Mouse (Mus musculus) thymus, postnatal 10 days (tissue): ENCODE data around the gene Gm9936.
"Not testable (repeated sequence)": the region's sequence is repeated elsewhere in the genome, so short reads cannot be mapped to it uniquely, and the experiment has no call there.

Experiments
- DNase-seq, 2 experiments: peaks; one replicate each; pipeline ENCODE4 v3.0.0; 2021; ENCODE audit warnings: low spot score in 2 of 2

The Gm9936 gene

DNA sequence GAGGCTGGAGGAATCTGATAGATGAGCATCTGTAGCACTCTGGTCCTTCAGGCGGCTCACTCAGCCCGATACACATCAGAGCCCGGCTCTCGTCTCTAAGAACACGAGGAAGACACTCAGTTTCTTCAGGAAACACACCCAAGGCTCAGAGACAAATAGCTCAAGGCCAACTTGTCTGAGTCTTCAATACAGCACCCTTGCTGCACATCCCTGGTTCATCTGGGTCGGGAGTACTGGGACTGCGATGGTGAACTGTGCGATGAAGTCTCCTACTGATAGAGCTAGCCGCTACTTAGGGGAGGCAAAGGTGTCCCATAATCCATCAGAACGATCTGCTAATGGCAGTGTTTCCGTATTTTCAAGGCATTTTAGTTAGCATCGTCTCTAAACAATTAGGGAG lies at the start of gene Gm9936:
Gm9936 (minus strand) TSS at position 101 of the 400 bp plus-strand sequence.
- DNase-seq, result no peak

DNA sequence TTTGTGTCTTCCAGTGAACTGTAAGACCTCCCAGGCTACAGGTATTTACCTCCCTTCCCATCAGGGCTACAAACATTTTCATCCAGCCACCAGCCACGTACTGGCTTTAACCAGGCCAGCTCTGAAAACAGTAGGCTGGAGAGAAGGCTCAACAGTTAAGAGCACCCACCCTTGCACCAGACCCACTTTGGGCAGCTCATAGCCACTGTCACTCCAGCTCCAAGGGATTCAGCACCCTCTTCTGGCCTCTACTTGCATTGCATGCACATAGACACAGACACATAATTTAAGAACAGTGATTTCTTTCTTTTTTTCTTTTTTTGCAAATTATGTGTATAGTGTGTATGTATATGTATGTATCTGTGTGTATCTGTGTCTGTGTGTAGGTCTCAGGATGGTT lies 43.9 kb upstream of the Gm9936 start:
- DNase-seq, result peak; percentile 9 to 50

DNA sequence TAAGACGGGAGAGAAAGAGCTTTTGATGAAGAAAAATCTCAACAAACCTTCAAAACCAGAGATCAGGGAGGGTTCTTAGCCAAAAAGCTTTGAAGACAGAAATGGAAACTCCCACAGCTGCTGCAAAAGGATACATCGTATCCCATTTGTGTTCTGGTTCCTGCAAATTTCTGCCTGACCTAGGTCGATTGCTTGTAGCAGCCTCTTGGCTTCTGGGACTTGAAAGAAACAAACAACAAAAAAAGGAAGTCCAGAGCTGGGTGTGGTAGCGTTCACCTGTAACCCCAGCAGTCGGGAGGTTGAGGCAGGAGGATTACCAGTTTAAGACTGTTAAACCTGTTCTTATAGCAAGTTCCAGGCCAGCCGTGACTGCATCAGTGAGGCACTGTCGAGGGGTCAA lies 40.4 kb upstream of the Gm9936 start:
- no peak for DNase-seq

DNA sequence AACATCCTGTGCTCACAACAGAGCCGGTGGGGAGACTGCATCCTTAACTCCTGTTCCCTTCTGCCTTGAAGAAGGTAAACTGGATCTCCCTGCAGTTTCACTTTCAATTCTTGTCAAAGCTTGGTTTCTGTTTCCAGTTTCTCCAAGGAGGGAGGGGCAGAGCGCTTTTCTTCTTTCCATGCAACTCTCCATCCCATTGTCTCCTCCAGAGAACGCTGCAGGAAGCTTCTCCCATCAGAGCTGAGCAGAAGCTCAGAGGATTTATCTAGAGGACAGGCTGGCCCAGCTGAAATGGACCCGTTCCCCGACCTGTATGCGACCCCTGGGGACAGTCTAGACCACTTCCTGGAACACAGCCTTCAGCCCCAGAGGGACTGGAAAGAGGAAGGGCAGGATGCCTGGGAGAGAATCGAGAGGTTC lies 38.9 kb upstream of the Gm9936 start:
- no peak for DNase-seq

DNA sequence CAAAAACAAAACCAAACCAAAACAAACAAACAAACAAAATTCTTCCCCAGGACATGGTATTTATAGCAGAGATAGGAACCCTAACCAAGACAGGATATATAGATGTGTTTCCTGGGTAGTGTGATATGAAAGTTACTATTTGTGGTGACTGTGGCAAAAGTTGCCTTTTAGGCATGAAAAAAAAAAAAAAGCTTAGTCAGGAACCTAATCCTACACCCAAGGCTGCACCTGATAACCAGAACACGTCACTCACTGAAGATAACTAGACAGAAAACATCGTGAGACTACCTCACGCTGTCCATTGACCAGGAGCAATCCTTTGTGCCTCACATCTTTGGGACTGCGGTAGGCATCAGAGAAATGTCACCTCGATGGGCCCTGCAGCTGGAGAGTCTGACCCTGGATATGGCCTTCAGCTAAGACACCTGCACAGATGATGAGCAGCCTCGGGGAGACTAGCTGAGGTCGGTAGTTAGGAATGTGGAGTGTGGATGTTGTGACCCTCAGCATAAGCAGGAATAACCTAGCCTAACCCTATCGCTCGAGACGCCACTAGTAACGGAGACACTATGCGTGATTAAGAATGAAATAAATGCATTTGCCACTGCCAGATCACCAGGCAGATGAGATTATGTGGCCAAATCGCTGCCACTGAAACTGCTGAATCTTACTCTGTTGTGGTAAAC lies 38.3 kb upstream of the Gm9936 start, which contains the start of gene Oasl2:
Oasl2 (plus strand) TSS at position 249 of the 686 bp plus-strand sequence.
- DNase-seq, result no peak

DNA sequence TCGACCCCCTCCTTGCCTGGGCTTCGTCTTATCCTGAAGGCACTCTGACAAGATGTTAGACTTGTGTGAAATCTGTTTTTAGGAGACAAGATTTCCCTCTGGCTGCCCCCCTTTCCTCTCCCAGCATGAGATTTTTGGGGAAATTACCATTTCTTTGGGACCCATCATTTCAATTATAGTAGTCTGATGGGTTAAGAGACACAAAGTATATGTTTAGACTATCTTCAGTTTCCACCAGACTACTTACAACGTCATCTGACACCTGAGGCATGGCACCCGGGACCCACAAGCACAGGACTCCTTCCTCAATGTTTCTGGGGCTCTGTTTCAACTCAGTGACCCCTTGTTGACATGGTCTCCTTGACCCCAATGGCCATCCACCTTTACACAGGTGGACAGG lies 37.1 kb upstream of the Gm9936 start:
- DNase-seq, result no peak

DNA sequence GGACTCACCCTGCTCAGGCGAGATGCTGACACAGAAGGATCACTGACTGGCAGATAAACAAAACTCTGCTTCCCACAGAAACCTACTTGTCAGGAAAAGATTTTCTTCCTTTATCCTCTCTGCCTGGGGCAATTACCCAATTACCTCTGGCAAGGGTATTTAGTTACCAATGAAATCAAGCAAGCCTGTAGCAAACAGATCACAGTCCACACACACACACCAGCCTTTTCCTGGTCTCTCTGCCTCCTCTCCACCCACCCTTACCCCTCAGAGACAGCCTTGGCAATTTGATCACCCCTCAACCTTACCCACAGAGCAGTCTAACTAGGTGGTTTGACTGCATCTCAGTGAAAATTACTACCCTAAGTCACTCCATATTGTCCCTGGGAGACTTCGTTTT lies 30.5 kb upstream of the Gm9936 start:
- no peak for DNase-seq

DNA sequence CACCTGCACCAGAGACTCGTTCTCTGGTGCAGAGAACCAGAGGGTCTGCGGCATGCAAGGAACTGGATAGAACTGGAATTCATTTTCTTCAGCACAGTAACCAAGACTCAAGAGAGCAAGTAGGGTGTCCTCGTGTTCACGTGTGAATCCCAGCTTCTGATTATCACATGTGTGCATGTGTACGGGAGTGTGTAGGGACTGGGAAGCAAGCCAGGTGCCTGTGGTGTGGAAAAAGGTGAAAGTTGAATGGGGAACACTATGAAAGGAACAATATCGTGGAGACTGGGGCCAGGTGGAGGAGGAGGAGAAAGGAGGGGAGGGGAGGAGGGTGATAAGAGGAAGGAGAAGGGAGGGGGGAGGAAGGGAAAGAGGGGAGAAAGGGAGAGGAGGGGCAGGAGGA lies 28.3 kb upstream of the Gm9936 start:
- no peak for DNase-seq

DNA sequence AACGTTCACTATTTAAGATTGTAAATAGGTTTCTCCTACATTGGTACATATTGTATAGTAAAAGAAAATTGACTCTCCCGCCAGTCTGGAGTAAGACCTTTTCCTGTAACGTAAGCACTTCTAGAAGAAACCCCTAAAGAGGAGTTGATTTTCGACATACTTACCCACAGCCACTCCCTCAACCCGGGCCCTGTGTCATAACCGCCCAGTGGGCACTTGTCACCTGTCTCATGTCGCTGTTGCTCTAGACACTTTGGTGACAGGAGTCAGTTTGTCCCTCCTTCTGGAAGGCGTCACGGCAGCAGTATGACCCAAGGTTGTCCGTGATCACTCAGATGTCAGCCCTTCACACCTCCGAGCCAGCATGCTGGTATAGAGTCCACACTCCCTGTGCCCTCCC lies 24.5 kb upstream of the Gm9936 start:
- DNase-seq, result no peak

DNA sequence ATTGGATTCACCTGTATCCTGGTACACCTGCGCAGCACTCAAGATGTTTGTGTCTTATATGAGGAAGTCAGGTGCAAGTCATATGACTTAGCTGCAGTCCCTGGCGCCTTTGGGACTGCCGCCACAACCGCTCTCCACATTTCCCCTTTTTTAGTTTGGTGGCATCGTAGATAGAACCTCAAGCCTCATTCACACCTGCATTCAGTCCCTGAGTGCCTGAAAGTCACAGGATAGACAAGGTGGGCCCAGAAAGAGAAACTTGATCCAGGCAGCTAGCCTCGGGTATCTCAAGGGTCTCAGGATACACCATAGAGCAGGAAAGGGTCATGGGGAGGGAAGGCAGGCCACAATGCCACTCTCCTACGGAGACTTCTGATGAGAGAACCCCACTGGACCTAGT lies 23.8 kb upstream of the Gm9936 start:
- not testable (repeated sequence) for DNase-seq

DNA sequence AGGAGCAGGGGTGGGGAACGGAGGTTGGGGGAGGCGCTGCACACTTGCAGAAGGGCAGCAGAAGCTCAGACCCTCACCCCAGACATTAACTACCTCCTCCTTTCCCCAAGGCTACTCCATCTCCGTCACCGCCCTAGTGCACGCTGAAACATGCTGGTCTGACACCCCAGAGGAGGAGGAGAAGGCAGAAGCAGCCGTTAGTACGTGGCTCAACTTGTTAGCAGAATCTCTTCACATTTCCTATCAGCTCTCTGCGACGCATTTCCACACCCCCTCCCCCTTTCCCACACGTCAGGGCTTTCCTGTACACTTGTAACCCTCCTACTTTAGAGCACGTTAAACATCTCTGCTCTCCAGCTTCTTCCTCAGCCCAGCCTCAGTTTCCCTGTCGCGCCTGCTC lies 20.9 kb upstream of the Gm9936 start:
- DNase-seq, result no peak

DNA sequence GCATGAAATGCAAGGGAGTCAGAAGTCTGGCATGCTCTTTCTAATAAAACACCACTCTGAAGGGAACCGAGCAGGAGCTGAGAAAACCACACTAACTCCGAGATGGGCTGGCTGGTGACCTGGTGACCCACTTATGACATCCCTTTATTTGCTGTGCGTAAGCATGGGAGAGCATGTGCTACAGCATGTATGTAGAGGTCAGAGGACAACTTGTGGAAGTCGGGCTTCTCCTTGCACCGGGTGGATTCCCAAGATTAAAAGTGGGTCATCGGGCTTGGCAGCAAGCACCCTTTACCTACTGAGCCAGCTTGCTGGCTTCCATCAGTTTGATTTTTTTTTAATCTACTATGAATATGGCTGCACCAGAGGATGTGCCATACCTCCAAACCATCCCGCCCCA lies 19.0 kb upstream of the Gm9936 start:
- no peak for DNase-seq

DNA sequence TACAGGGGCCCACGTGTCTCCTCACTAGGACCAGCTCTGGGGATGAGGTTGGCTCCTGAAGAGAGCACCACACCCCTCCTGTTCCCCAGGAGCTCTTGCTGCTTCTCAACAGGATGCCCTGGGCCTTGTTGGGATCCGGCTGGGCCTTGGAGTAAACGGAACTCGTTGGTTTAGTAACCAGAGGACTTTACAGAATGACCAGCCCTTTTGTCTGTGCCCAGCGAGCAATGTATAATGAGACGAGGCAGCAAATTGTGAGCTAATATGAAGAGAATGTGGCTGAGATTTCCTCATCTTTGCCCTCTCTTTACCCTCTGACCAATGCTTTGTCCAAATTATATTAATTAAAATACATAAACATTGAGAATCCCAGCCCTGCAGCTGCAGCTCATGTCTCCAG lies 17.8 kb upstream of the Gm9936 start:
- no peak for DNase-seq

DNA sequence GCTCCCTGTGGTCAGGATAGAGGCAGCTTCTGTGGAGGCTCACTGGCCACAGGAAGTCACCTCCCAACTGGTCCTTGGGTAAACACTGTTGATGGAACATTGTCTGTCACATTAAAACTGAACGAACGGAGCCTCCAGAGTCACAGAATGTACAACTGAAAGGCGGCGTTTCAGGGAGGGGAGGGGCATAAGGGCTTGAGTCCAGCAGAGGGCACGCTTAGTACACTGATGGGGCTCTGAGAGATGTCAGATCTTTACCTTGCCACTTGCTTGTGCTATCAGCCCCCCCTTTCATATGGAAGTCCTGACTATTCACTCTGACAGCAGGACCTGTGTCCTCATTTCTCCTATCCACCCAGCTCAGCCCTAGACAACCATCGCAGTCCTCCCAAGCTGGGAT lies 17.4 kb upstream of the Gm9936 start:
- no peak for DNase-seq

DNA sequence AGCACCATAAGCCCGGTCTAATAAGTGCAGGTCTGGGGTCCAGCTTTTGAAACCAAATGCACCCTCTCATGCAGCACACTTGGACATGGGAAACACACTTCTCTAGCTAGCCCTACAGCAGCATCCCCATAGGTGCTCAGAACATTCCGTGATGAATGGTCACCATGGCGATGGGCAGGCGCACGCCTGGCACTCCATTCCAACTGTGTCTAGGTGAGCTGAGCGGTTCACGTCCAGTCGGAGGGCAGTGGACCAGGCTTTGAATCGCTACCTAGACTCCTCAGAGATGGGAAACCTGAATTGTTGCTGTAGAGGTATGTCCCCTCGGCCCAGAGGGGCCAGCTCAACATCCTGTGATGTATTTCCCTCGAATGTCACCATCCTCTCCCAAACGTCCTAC lies 6.8 kb upstream of the Gm9936 start:
- DNase-seq, result no peak

DNA sequence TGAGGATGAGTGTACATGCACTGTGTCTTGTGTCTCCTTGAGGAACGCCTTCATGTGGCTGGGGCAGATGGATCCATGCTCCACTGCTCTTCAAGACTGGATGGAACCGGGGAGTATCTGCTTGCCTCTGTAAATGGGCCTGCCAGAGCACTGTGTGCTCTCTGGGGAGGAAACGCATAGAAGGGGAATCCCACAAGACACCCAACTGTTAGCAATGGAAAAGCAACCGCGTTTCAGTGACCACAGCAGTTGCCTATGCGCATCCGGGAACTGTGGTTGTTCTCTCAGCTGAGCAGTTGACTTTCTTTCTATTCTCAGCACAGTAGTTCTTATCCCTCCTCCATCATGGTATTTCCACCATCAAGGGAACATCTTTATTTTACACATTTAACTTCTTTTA lies 6.3 kb upstream of the Gm9936 start:
- DNase-seq, result no peak

DNA sequence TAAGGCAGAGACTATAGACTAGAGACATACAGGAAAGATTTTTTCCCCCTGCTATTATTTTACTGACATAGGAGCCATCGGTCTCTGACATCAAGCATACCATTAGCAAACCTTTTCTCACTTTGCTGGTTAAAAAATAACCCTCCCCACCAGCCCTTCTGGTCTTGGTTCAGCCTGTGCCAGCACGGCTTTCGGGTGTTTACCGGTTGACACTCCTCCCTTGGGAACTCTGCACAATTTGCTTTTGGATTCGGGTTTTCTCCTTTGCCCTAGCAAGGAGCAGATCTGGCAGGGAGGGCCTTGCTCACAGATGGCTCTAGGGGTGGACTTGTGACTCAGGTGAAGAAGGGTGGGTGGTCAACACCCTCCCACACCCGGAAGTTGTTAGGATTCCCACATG lies 3.2 kb upstream of the Gm9936 start:
- DNase-seq, result no peak

DNA sequence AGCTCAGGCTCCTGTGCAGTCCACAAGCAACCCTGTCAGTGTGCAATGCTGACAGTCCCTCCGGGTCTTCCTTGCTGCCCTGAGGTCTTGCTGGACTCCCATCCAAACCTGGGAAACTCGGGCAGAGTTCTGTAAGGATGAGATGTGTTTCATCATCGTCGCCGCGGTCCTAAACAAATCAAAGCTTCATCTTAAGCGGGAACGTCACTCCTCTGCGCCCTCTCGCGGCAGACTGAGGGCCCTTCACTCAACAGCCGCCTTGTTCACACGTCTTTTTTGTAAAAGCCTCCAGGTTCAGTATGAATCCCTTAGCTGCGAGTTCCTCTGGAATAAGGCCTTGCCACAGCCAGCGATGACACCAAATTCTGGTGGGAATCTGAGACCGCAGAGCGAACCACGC lies 771 bp upstream of the Gm9936 start:
- DNase-seq, result peak; percentile 18 to 63

DNA sequence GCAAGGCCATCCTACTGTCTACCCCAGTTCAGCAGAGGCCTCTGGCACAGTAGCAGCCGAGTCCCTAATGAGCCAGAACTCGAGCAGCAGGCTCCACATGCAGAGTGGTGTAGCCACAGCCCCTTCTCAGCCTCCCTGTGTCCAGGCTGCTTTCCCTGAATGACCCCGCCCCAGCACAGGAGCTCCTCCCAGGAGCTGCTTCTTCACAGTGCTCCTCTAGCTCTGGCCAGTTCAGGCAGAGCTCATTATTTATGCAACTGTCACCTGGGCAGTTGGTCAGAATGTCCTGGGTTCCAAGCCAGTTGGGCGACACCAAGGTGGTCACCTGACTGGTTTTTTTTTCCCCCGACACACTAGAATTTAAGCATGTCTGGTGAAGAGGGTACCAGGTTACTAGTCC lies 5.1 kb downstream of the Gm9936 start, which contains the start of gene 4930519G04Rik:
4930519G04Rik (plus strand) TSS at position 301 of the 400 bp plus-strand sequence.
- not testable (repeated sequence) for DNase-seq

DNA sequence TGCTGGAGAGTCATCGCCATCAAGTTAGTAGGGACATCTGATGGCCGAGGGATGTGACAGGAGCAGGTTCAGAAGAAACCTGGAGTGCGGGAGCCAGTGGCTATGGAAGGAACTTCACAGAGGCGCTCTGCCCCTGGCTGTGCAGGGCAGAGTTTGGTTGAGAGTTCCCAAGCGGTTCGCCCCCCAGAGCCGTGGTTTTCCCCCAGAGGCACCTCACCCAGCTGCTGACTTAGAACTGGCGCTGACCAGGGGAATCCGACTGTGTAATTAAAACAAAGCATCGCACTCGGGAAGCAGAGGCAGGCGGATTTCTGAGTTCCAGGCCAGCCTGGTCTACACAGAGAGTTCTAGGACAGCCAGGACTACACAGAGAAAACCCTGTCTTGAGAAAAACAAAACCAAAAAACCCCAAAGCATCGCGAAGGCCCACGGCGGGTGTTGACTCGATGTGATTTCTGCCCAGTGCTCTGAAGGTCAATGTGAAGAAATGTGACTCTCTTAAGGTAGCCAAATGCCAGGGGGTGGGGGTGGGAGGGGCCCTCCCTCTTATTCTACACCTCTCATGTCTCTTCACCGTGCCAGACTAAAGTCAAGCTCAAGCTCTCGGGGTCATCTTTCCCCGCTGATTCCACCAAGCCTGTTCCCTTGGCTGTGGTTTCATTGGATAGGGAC lies 6.8 kb downstream of the Gm9936 start:
- DNase-seq, result no peak

DNA sequence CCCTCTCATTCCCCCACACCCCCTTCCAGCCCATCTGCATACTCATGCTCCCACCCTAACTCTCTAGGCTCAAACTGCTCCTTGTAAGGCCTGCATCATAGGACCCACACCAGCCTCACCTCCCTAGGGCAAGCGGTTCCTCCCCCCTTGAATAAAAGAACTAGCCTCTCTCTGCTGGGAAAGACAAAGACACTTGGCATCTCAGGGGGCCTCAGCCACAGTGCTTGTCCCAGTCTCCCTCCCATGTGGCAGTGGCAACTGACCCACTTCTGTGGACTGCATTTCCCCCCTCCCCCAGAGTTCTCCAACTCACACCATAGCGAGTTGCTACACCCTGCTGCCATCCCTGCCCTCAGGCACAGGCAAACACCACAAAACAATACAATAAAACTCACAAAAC lies 14.1 kb downstream of the Gm9936 start:
- DNase-seq, result not testable (repeated sequence)

DNA sequence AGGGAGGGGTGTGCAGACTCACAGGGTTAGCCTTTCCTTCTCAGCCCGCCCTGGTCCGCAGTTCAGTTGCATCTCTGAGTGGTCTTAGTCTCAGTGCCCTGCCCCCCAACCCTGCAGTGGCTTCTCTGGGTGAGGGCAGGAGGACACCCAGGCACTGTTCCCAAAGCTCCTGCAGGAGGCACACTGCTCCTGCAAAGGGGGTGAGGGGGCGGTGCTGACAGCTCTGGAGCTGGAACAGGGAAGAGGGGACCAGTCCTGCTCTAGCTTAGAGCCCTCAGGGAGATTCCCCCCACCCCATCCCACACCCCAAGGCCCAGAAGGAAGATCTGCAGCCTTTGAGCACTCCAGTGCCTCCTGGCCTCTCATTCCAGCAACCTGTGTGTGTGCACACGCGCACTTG lies 15.8 kb downstream of the Gm9936 start:
- DNase-seq, result no peak

DNA sequence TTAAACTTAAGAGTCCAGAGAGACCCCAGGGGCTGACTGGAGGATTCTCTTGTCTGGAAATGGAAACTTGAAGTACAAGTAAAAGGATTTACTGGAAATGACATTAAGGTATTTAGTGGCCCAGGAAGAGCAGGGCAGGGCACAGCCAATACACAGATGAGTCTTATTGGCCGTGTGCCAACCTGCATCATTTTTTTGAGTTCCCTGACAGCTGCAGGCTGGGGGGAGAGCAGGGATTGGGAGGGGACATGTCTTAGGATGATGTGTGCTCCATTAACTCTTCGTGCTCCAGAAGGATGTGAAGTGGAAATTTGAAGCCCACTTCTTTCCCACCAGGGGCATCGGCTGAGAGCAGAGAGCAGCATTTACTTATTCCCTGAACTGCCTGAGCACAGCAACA lies 16.3 kb downstream of the Gm9936 start:
- DNase-seq, result not testable (repeated sequence)
